Mouse (Mus musculus) liver, adult 2 months (tissue): ENCODE results near the gene Arid2. TPM values are rescaled to one million over a fixed set of nuclear protein-coding genes. Genes with fewer than 3 reads are reported as not detected.
"Not testable (repeated sequence)": the region's sequence is repeated elsewhere in the genome, so short reads cannot be mapped to it uniquely, and the experiment has no call there.

Experiments
- DNase-seq: peaks from one replicate; pipeline ENCODE4 v3.0.0-alpha.2; 2011; ENCODE audit warnings: low read depth, low spot score; ENCODE audit errors: extremely low read depth
- H3K27ac ChIP-seq: fragments of 200-500 bp; replicated peaks from 2 replicates; pipeline ENCODE4 v1.5.1; 2012; ENCODE audit warnings: low read depth, mild to moderate bottlenecking, control low read depth, inconsistent platforms, low read length; ENCODE audit not compliant: insufficient read depth
- H3K27me3 ChIP-seq: fragments of 200-500 bp; 2 replicates; pipeline ENCODE4 v1.6.1; 2012; ENCODE audit warnings: mild to moderate bottlenecking, moderate library complexity, low read length, inconsistent platforms; ENCODE audit not compliant: control insufficient read depth, insufficient read depth
- H3K36me3 ChIP-seq: fragments of 200-500 bp; 2 replicates; pipeline ENCODE4 v1.6.1; 2012; ENCODE audit warnings: low read length, inconsistent platforms; ENCODE audit not compliant: control insufficient read depth, insufficient read depth
- H3K4me1 ChIP-seq: fragments of 200-500 bp; 2 replicates; pipeline ENCODE4 v1.6.1; 2011; ENCODE audit warnings: low read length; ENCODE audit not compliant: control insufficient read depth, insufficient read depth
- H3K4me3 ChIP-seq: fragments of 200-500 bp; 2 replicates; pipeline ENCODE4 v1.5.1; 2011; ENCODE audit warnings: low read depth, mild to moderate bottlenecking, control low read depth, low read length, moderate library complexity; ENCODE audit not compliant: insufficient read depth
- H3K79me2 ChIP-seq: fragments of 200-500 bp; 2 replicates; pipeline ENCODE4 v1.6.1; 2012; ENCODE audit warnings: inconsistent platforms, mild to moderate bottlenecking, low read length, moderate library complexity; ENCODE audit not compliant: control insufficient read depth, insufficient read depth
- H3K9ac ChIP-seq: fragments of 200-500 bp; 2 replicates; pipeline ENCODE4 v1.6.1; 2012; ENCODE audit warnings: low read depth, mild to moderate bottlenecking, control low read depth, inconsistent platforms, low read length
- CTCF ChIP-seq: fragments of 200-500 bp; IDR thresholded peaks from 2 replicates; pipeline ENCODE4 v1.5.1; 2011; ENCODE audit warnings: low read depth, low read length, control low read depth
- POLR2A ChIP-seq: fragments of 200-500 bp; IDR thresholded peaks from 2 replicates; pipeline ENCODE4 v1.6.1; 2011; ENCODE audit warnings: low read length, control low read depth; ENCODE audit not compliant: insufficient read depth; ENCODE audit errors: extremely low read depth
- WGBS: fragments of 180-500 bp; shearing (Covaris S2); methylation state at CpG from one replicate; pipeline ENCODE4 v1.1.7; 2018; 5-methylcytosine and 5-hydroxymethylcytosine counted together
- polyA plus RNA-seq: library from polyadenylated mRNA; depleted of rRNA; stranded (reverse); fragments of >200 nt; gene quantifications from 2 replicates; pipeline ENCODE4 v1.2.3, GENCODE M21; 2012; rRNA removed
- total RNA-seq: library from RNA; depleted of rRNA; stranded (reverse); fragments of >200 nt; gene quantifications from 2 replicates; pipeline ENCODE4 v1.2.3, GENCODE M21; 2014; rRNA removed

Arid2 gene
- total RNA-seq (10.4 and 12.6 TPM in 2 replicates), polyA plus RNA-seq (4.1 and 4.8 TPM in 2 replicates)

- H3K27ac ChIP-seq, result peak within 1 kb of the TSS; percentile 100
- DNase-seq, result no peak
- no peaks in the 10 kb centered on the region for H3K27me3 ChIP-seq
- H3K36me3 ChIP-seq, result no peaks in the 10 kb centered on the region
- TF ChIP-seq POLR2A, result no peak
- no peak for TF ChIP-seq CTCF
- H3K9ac ChIP-seq, result peak within 1 kb of the TSS; percentile 100
- H3K79me2 ChIP-seq, result peaks cover 3% of the 10 kb centered on the region; the same call in 1 of the 2 replicates
- peak within 1 kb of the TSS; percentile 100 for H3K4me3 ChIP-seq
- H3K4me1 ChIP-seq, result peaks cover 11% of the 10 kb centered on the region
- WGBS, result under 1% methylated on average over 53 of the region's 67 CpGs
Measured at GRCm38 (mm10) chr15:96287369-96287975, at the start of gene Arid2. Gene Arid2 (plus strand): TSS chr15:96287518.

GRCm38 (mm10) chr15:96238071-96238470 lies 49.2 kb upstream of the Arid2 start:
- H3K4me3 ChIP-seq, result no peak overlapping the region
- H3K79me2 ChIP-seq, result no peaks in the 10 kb centered on the region
- H3K4me1 ChIP-seq, result no peaks in the 10 kb centered on the region
- H3K27ac ChIP-seq, result no peak overlapping the region
- no peak overlapping the region for H3K9ac ChIP-seq
- no peaks in the 10 kb centered on the region for H3K27me3 ChIP-seq
- no peaks in the 10 kb centered on the region for H3K36me3 ChIP-seq
- TF ChIP-seq POLR2A (no peak), CTCF (no peak)
- WGBS, result 89% methylated on average over 4 of the region's 4 CpGs
- DNase-seq, result no peak

- Histone ChIP-seq H3K27me3 (no peaks in the 10 kb centered on the region), H3K4me1 (no peaks in the 10 kb centered on the region), H3K9ac (no peak overlapping the region), H3K79me2 (no peaks in the 10 kb centered on the region), H3K27ac (no peak overlapping the region), H3K4me3 (no peak overlapping the region), H3K36me3 (no peaks in the 10 kb centered on the region)
- no peak for DNase-seq
- 88% methylated on average over 6 of the region's 6 CpGs for WGBS
- TF ChIP-seq CTCF (no peak), POLR2A (no peak)
Measured at GRCm38 (mm10) chr15:96244171-96244570, 43.1 kb upstream of the Arid2 start.

- not testable (repeated sequence) for H3K4me1 ChIP-seq, H3K79me2 ChIP-seq, DNase-seq, H3K9ac ChIP-seq, H3K27me3 ChIP-seq, H3K36me3 ChIP-seq, H3K4me3 ChIP-seq, H3K27ac ChIP-seq
- 78% methylated on average over 10 of the region's 10 CpGs for WGBS
Measured at GRCm38 (mm10) chr15:96244715-96245114, 42.6 kb upstream of the Arid2 start.

GRCm38 (mm10) chr15:96253827-96254226 lies 33.5 kb upstream of the Arid2 start:
- 3% methylated on average over 7 of the region's 7 CpGs for WGBS
- H3K36me3 ChIP-seq, result no peaks in the 10 kb centered on the region
- H3K4me3 ChIP-seq, result no peak overlapping the region
- H3K27ac ChIP-seq, result no peak overlapping the region
- no peaks in the 10 kb centered on the region for H3K27me3 ChIP-seq
- TF ChIP-seq CTCF (no peak), POLR2A (no peak)
- no peak overlapping the region for H3K9ac ChIP-seq
- peaks cover 8% of the 10 kb centered on the region for H3K4me1 ChIP-seq
- no peaks in the 10 kb centered on the region for H3K79me2 ChIP-seq
- DNase-seq, result no peak

GRCm38 (mm10) chr15:96254356-96254755 lies 33.0 kb upstream of the Arid2 start:
- H3K27ac ChIP-seq, result no peak overlapping the region
- H3K4me1 ChIP-seq, result peaks cover 8% of the 10 kb centered on the region
- no peak overlapping the region for H3K4me3 ChIP-seq
- no peak for DNase-seq
- no peaks in the 10 kb centered on the region for H3K27me3 ChIP-seq
- WGBS, result 5% methylated on average over 17 of the region's 17 CpGs
- H3K79me2 ChIP-seq, result no peaks in the 10 kb centered on the region
- TF ChIP-seq CTCF (no peak), POLR2A (no peak)
- H3K9ac ChIP-seq, result no peak overlapping the region
- no peaks in the 10 kb centered on the region for H3K36me3 ChIP-seq
